Mouse (Mus musculus): ENCODE measurements at regions not wholly inside any gene's neighbourhood (a gene's known extent, or its start where the extent isn't known, plus 50 kb on each side); places are given as distances from the start of the nearest gene placed in this dataset.

GRCm38 (mm10) chr12:93088031-93088790 is 1239.3 kb upstream of the Sel1l start:
- TF ChIP-seq EP300 (IDR thresholded peaks at IDR 0.05; ENCODE audit: low read depth), result no peak
- TF ChIP-seq CTCF (IDR thresholded peaks at IDR 0.05; ENCODE audit: low read depth), result no peak
